Comparison of ENCODE assay signal across 8 mouse cellular contexts in genomic region chr5:67016450-67016849, GRCm38 (mm10).
A peak's percentile ranks its signal among the peaks of the same experiment; 100 is the strongest.
DNase-seq lines count a peak whose midpoint lies in the region; ATAC-seq and TF ChIP-seq lines count a peak whose summit lies in the region.

No protein-coding gene starts in this region.

- no peak overlapping the region for H3K27ac ChIP-seq in heart, adult 2 months
- no peak overlapping the region for H3K27ac ChIP-seq in heart, embryonic 12.5 days (ENCODE audit: poor library complexity, severe bottlenecking)
- H3K27ac ChIP-seq in midbrain, postnatal 0 days (ENCODE audit: low read depth, low read length) = no peak overlapping the region

- H3K79me2 ChIP-seq in heart, adult 2 months (replicated peaks; ENCODE audit: control insufficient read depth, insufficient read depth, low read length) = no peaks in the 10 kb centered on the region

- H3K9ac ChIP-seq in heart, adult 2 months (ENCODE audit: low read depth, low read length) = no peak overlapping the region
- H3K9ac ChIP-seq in heart, embryonic 12.5 days = no peak overlapping the region
- H3K9ac ChIP-seq in midbrain, postnatal 0 days (replicated peaks; ENCODE audit: low read length, poor library complexity, severe bottlenecking) = no peak overlapping the region

- ATAC-seq in heart, embryonic 12.5 days (ENCODE audit: insufficient number of reproducible peaks, low FRiP score) = no peak
- peak; percentile 88 for ATAC-seq in frontal cortex, adult (ENCODE audit: low TSS enrichment)
- ATAC-seq in midbrain, postnatal 0 days (ENCODE audit: low FRiP score) = peak; percentile 66; the same call in 1 of the 2 replicates

- H3K4me3 ChIP-seq in heart, adult 2 months = no peak overlapping the region
- no peak overlapping the region for H3K4me3 ChIP-seq in heart, embryonic 12.5 days
- no peak overlapping the region for H3K4me3 ChIP-seq in midbrain, postnatal 0 days (ENCODE audit: low read depth, low read length)

- peaks cover under 1% of the 10 kb centered on the region; the same call in 1 of the 2 replicates for H3K4me1 ChIP-seq in heart, adult 2 months (ENCODE audit: control insufficient read depth, insufficient read depth, low read length)
- H3K4me1 ChIP-seq in heart, embryonic 12.5 days (replicated peaks) = no peaks in the 10 kb centered on the region
- no peaks in the 10 kb centered on the region for H3K4me1 ChIP-seq in midbrain, postnatal 0 days (ENCODE audit: insufficient read depth, low read length)

- no peaks in the 10 kb centered on the region for H3K27me3 ChIP-seq in heart, adult 2 months (ENCODE audit: control insufficient read depth, insufficient read depth, low read length)
- peaks cover 31% of the 10 kb centered on the region for H3K27me3 ChIP-seq in heart, embryonic 12.5 days (replicated peaks)
- no peaks in the 10 kb centered on the region for H3K27me3 ChIP-seq in midbrain, postnatal 0 days (ENCODE audit: insufficient read depth, low read length)
- no peaks in the 10 kb centered on the region for H3K27me3 ChIP-seq in splenic B cell, adult 2 months (ENCODE audit: control insufficient read depth, insufficient read depth, low read length, poor library complexity, severe bottlenecking)

- no peak overlapping the region for H3K4me2 ChIP-seq in heart, embryonic 12.5 days
- H3K4me2 ChIP-seq in midbrain, postnatal 0 days (ENCODE audit: low read depth, low read length, poor library complexity, severe bottlenecking) = no peak overlapping the region

- peak; percentile 74 to 83 for DNase-seq in heart, adult 2 months
- peak; percentile 84 for DNase-seq in cerebellum, adult 9-10 months
- DNase-seq in induced T-regulatory cell, adult 2 months (ENCODE audit: low read depth) = peak; percentile 54
- DNase-seq in left cerebral cortex, postnatal 4 days = peak; percentile 80
- peak; percentile 85 for DNase-seq in midbrain, postnatal 0 days (ENCODE audit: low spot score)
- peak; percentile 50 for DNase-seq in splenic B cell, adult 2 months (ENCODE audit: low read depth, low spot score)

- TF ChIP-seq EP300 in heart, adult 2 months (IDR thresholded peaks at IDR 0.05; ENCODE audit: insufficient read depth, low read depth, low read length) = peak; percentile 85

- intact Hi-C loops in heart, adult 2 months (cut with DNase I) = loop anchor here (1.0 to 2.0 kb wide), 2 partner anchors 22 to 319 kb away; no protein-coding TSS in a partner anchor
- intact Hi-C loops in left cerebral cortex, postnatal 4 days (cut with DNase I) = loop anchor here (5.0 kb wide), 1 partner anchor 309 kb away; no protein-coding TSS in a partner anchor

- TF ChIP-seq POLR2A in heart, adult 2 months (IDR thresholded peaks at IDR 0.05; ENCODE audit: insufficient read depth, low read depth, low read length) = no peak

- 2% methylated on average over 7 of the region's 7 CpGs for WGBS in heart, adult 2 months
- 6% methylated on average over 7 of the region's 7 CpGs for WGBS in heart, embryonic 12.5 days
- 5% methylated on average over 7 of the region's 7 CpGs for WGBS in midbrain, postnatal 0 days

- TF ChIP-seq CTCF in heart, adult 2 months (IDR thresholded peaks at IDR 0.05) = peak; percentile 97
- TF ChIP-seq CTCF in midbrain, postnatal 0 days (IDR thresholded peaks at IDR 0.05) = peak; percentile 96

- H3K9me3 ChIP-seq in heart, embryonic 12.5 days (replicated peaks) = no peaks in the 10 kb centered on the region
- no peaks in the 10 kb centered on the region for H3K9me3 ChIP-seq in midbrain, postnatal 0 days (ENCODE audit: low read length)

- peaks cover 9% of the 10 kb centered on the region for H3K36me3 ChIP-seq in heart, adult 2 months (ENCODE audit: control insufficient read depth, insufficient read depth, low read length)
- no peaks in the 10 kb centered on the region for H3K36me3 ChIP-seq in heart, embryonic 12.5 days
- no peaks in the 10 kb centered on the region for H3K36me3 ChIP-seq in midbrain, postnatal 0 days (ENCODE audit: insufficient read depth, low read length)
- H3K36me3 ChIP-seq in splenic B cell, adult 2 months (ENCODE audit: control insufficient read depth, insufficient read depth, low read length, poor library complexity, severe bottlenecking) = no peaks in the 10 kb centered on the region
